Mouse (Mus musculus) forebrain, embryonic 16.5 days (tissue): Measurements from ENCODE around the gene Reps1. TPM values are rescaled to one million over a fixed set of nuclear protein-coding genes. Genes with fewer than 3 reads are reported as not detected.

ENCODE experiments used
- ATAC-seq: fragments of 200-750 bp; cut with Nextera tagmentation; 2 replicates; pipeline ENCODE4 v1.8.0; 2017; ENCODE audit warnings: mild to moderate bottlenecking, moderate library complexity
- H3K27ac ChIP-seq: fragments of 300-500 bp; sonication (generic); 2 replicates; pipeline ENCODE4 v1.5.1; 2014; ENCODE audit warnings: low read length, control low read depth
- H3K27me3 ChIP-seq: fragments of 300-500 bp; sonication (generic); replicated peaks from 2 replicates; pipeline ENCODE4 v1.6.1; 2014; ENCODE audit warnings: low read length; ENCODE audit not compliant: control insufficient read depth, insufficient read depth
- H3K36me3 ChIP-seq: fragments of 300-500 bp; sonication (generic); 2 replicates; pipeline ENCODE4 v1.6.1; 2014; ENCODE audit not compliant: control insufficient read depth, insufficient read depth
- H3K4me1 ChIP-seq: fragments of 300-500 bp; sonication (generic); replicated peaks from 2 replicates; pipeline ENCODE4 v1.6.1; 2014; ENCODE audit warnings: low read length; ENCODE audit not compliant: control insufficient read depth, insufficient read depth
- H3K4me2 ChIP-seq: fragments of 300-500 bp; sonication (generic); 2 replicates; pipeline ENCODE4 v1.6.1; 2014; ENCODE audit warnings: mild to moderate bottlenecking, low read length, control low read depth
- H3K4me3 ChIP-seq: fragments of 300-500 bp; sonication (generic); replicated peaks from 2 replicates; pipeline ENCODE4 v1.5.1; 2014; ENCODE audit warnings: mild to moderate bottlenecking, low read length, control low read depth
- H3K9ac ChIP-seq: fragments of 300-500 bp; sonication (generic); replicated peaks from 2 replicates; pipeline ENCODE4 v1.6.1; 2014; ENCODE audit warnings: low read depth, low read length, control low read depth
- H3K9me3 ChIP-seq: fragments of 300-500 bp; sonication (generic); 2 replicates; pipeline ENCODE4 v1.6.1; 2016; ENCODE audit warnings: low read length; ENCODE audit not compliant: control insufficient read depth
- WGBS: fragments of 180-500 bp; shearing (Covaris S2); extraction: QIAGEN DNeasy Blood & Tissue Kit; methylation state at CpG from one replicate; pipeline ENCODE4 v1.1.7; 2014; 5-methylcytosine and 5-hydroxymethylcytosine counted together
- polyA plus RNA-seq: library from polyadenylated mRNA; unstranded; fragments of >200 nt; fragmentation: Nextera tagmentation; extraction: Ambion mirVana; gene quantifications from 2 replicates; pipeline ENCODE4 v1.2.1, GENCODE M21; 2015

The Reps1 gene
- polyA plus RNA-seq, 1 experiment from 2014 or later = 15.4 TPM

DNA sequence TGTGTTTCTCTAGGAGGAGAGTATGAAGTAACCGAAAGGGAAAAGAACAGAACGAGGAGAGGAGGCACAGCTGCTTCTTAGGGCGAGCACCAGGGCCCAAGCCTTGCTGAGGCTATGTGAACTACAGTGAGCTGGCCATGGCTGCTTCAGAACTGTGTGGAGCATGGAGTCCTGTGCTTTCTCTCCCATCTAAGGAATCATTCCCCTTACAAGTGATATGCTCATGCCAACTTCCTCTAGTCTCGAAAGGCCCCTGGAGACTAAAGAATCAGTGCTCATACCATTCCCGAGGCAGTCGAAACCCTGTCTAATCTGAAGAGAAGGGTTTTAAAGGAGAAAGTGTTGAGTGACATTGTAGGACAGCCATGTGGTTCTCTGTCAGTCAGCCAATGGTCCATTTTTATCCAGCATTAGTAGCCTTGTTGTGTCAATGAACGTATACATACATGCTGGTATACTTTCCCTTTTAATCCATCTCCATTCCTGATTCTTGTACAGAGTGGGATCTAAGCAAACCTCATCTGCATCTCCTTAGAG is 106.8 kb downstream of the Reps1 start:
- H3K36me3 ChIP-seq = no peaks in the 10 kb centered on the region
- no peak overlapping the region for H3K27ac ChIP-seq
- no peaks in the 10 kb centered on the region for H3K27me3 ChIP-seq
- 85% methylated on average over 7 of the region's 7 CpGs for WGBS
- no peak overlapping the region for H3K4me3 ChIP-seq
- no peak for ATAC-seq
- no peaks in the 10 kb centered on the region for H3K4me1 ChIP-seq
- H3K4me2 ChIP-seq = no peak overlapping the region
- H3K9me3 ChIP-seq = no peaks in the 10 kb centered on the region
- H3K9ac ChIP-seq = no peak overlapping the region

Other genes starting within 250 kb of the Reps1 start
- gene Heca, start 107.8 kb upstream of the Reps1 start, polyA plus RNA-seq = 6.3 and 7.0 TPM in 2 replicates
- 193 and 229 TPM in 2 replicates for gene Abracl, start 32.6 kb upstream of the Reps1 start, polyA plus RNA-seq
- 0.44 TPM in 1 of 2 replicates, not detected in the other for gene Ect2l, start 155.0 kb downstream of the Reps1 start, polyA plus RNA-seq
- 7.8 and 9.6 TPM in 2 replicates for gene Ccdc28a, start 179.1 kb downstream of the Reps1 start, polyA plus RNA-seq